Mouse (Mus musculus) kidney, adult 2 months (tissue): ENCODE measurements around the gene Gins1.

Source experiments
- CTCF ChIP-seq: fragments of 200-500 bp; conservative IDR thresholded peaks from 2 replicates; pipeline ENCODE4 v1.5.1; 2011; ENCODE audit warnings: low read depth, mild to moderate bottlenecking, control low read depth, low read length, moderate library complexity, mixed read lengths; ENCODE audit not compliant: insufficient read depth, insufficient read length
- POLR2A ChIP-seq: fragments of 200-500 bp; IDR thresholded peaks from one replicate; pipeline ENCODE4 v1.6.1; 2011; ENCODE audit warnings: low read depth, low read length, control low read depth

GRCm38 (mm10) chr2:150923505-150923904, 18.3 kb downstream of the Gins1 start:
- TF ChIP-seq CTCF (no peak), POLR2A (no peak)
